Mouse (Mus musculus) C2C12 (cell line): Measurements from ENCODE around the gene Eml3. TPM values are rescaled to one million over a fixed set of nuclear protein-coding genes. Genes with fewer than 3 reads are reported as not detected.

Source experiments
- H3K27me3 ChIP-seq: one replicate; pipeline ENCODE4 v1.6.1; 2011; ENCODE audit not compliant: control insufficient read depth, insufficient read depth, insufficient read length
- H3K36me3 ChIP-seq: one replicate; pipeline ENCODE4 v1.6.1; 2011; ENCODE audit not compliant: control insufficient read depth, insufficient read depth
- H3K4me3 ChIP-seq: one replicate; pipeline ENCODE4 v1.5.1; 2011; ENCODE audit warnings: mild to moderate bottlenecking, control low read depth; ENCODE audit not compliant: poor library complexity, insufficient read depth, severe bottlenecking
- H3K79me2 ChIP-seq: one replicate; pipeline ENCODE4 v1.6.1; 2011; ENCODE audit not compliant: control insufficient read depth, insufficient read depth
- H3K79me3 ChIP-seq: one replicate; pipeline ENCODE4 v1.6.1; 2011; ENCODE audit warnings: low read depth, control low read depth
- H3ac ChIP-seq: one replicate; pipeline ENCODE3; 2011; ENCODE audit warnings: low read depth; ENCODE audit not compliant: control insufficient read depth, insufficient read length
- CEBPB ChIP-seq: IDR thresholded peaks from one replicate; pipeline ENCODE4 v1.6.1; 2011; ENCODE audit warnings: low read depth, mild to moderate bottlenecking, control low read depth, moderate library complexity
- CTCF ChIP-seq: IDR thresholded peaks from one replicate; pipeline ENCODE4 v1.5.1; 2011; ENCODE audit not compliant: control insufficient read depth, insufficient read depth, insufficient read length
- FOSL1 ChIP-seq: IDR thresholded peaks from one replicate; pipeline ENCODE4 v1.8.0; 2011; ENCODE audit warnings: mild to moderate bottlenecking, low read length; ENCODE audit not compliant: poor library complexity, insufficient read depth, severe bottlenecking
- MAX ChIP-seq: IDR thresholded peaks from one replicate; pipeline ENCODE4 v1.6.1; 2011; ENCODE audit warnings: mild to moderate bottlenecking, control low read depth
- MYOD1 ChIP-seq: IDR thresholded peaks from one replicate; pipeline ENCODE4 v1.6.1; 2011; ENCODE audit warnings: low read depth; ENCODE audit not compliant: control insufficient read depth, insufficient read length
- MYOG ChIP-seq: IDR thresholded peaks from one replicate; pipeline ENCODE4 v1.6.1; 2011; ENCODE audit not compliant: control insufficient read depth, insufficient read length; ENCODE audit errors: extremely low read depth
- USF1 ChIP-seq: IDR thresholded peaks from one replicate; pipeline ENCODE4 v1.6.1; 2011; ENCODE audit warnings: low read depth, mild to moderate bottlenecking, control low read depth, moderate library complexity
- long read RNA-seq, 2 experiments: library from polyadenylated mRNA; unstranded; transcript quantifications; one replicate each; pipeline ENCODE4 v2.0.0; 2019 to 2020
- polyA plus RNA-seq: library from polyadenylated mRNA; unstranded; fragments of >200 nt; fragmentation: generic; extraction: Trizol; gene quantifications from one replicate; pipeline ENCODE4 v1.2.1, GENCODE M21; 2012; ENCODE audit warnings: missing spikeins

Eml3 gene
- 28.7 TPM for polyA plus RNA-seq
- long read RNA-seq, experiment 1, partial matches to known transcripts, result 4 of 11 reads
- long read RNA-seq, experiment 1, other reads (novel, unspliced or antisense), result 5 of 11 reads
- long read RNA-seq, experiment 2, transcript Eml3-202 (22 exons, 2,978 nt), result minor isoform, 24 of 85 reads
- long read RNA-seq, experiment 2, transcript Eml3-201 (22 exons, 3,322 nt), result major isoform, 44 of 85 reads
- long read RNA-seq, experiment 2, partial matches to known transcripts, result 0 of 85 reads
- long read RNA-seq, experiment 2, other reads (novel, unspliced or antisense), result 17 of 85 reads

DNA sequence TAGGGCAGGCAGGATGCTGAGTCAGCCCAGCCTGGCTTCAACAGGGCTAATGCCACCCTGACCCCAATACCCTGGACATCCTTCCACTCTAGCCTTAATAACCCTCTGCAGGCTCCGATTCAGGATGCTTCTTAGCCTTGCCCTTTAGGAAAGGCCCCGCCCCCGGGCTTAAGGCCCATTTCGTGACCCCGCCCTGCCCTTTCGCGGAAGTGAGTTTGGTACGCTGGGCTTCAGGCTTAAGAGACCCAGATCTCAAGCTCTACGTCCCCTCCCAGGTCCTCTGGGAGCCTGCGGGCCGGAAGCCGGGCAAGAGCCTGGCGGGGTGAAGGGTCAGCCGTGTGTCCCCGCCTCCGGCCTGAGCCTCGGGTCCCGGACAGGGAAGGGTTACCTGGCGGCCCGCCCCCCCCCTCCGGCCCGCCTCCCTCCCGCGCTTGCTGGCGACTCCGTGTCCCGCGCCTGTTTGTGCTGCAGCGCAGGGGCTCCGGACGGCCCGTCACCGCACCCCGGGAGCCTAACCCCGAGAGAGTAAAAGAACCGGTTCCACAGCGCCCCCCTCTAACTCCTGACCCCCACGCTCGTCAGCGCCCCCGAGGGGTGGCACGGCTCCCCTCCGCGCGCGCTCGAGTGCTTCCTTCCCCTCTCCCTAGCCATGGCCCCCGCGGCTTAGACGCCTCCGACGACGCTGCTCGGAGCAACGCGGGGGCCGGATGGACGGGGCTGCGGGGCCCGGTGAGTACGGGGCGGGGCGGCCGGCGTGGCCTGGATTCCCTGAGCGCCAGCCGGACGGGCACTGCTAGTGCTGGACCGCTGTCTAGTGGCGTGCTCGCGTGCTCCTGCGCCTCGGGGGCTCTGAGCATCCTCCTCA is at the start of gene Eml3, which contains the start of gene Rom1:
TSS of gene Eml3 (plus strand) at position 329 of the 865 bp plus-strand sequence.
TSS of gene Rom1 (minus strand) at position 133 of the 865 bp plus-strand sequence.
- TF ChIP-seq CTCF, result peak; percentile 66
- TF ChIP-seq MAX, result no peak
- H3K4me3 ChIP-seq, result peak within 1 kb of the TSS; percentile 59
- no peaks in the 10 kb centered on the region for H3K27me3 ChIP-seq
- H3K36me3 ChIP-seq, result peaks cover 14% of the 10 kb centered on the region
- peaks cover 19% of the 10 kb centered on the region for H3K79me2 ChIP-seq
- peak within 1 kb of the TSS; percentile 73 for H3ac ChIP-seq
- H3K79me3 ChIP-seq, result peaks cover 10% of the 10 kb centered on the region

- H3K79me3 ChIP-seq, result no peaks in the 10 kb centered on the region
- peak within 1 kb of the TSS; percentile 88 for H3ac ChIP-seq
- H3K36me3 ChIP-seq, result peaks cover 17% of the 10 kb centered on the region
- H3K4me3 ChIP-seq, result peak within 1 kb of the TSS; percentile 57
- no peaks in the 10 kb centered on the region for H3K27me3 ChIP-seq
- TF ChIP-seq USF1 (peak; percentile 68), MYOG (no peak), FOSL1 (no peak), MAX (peak; percentile 96), MYOD1 (no peak), CEBPB (no peak), CTCF (no peak)
- no peaks in the 10 kb centered on the region for H3K79me2 ChIP-seq
These were observed 48.9 kb upstream of the Eml3 start, which contains the start of gene Uqcc3 for GRCm38 (mm10) chr19:8880311-8881033. TSS of gene Uqcc3 (minus strand) at chr19:8880923.

DNA sequence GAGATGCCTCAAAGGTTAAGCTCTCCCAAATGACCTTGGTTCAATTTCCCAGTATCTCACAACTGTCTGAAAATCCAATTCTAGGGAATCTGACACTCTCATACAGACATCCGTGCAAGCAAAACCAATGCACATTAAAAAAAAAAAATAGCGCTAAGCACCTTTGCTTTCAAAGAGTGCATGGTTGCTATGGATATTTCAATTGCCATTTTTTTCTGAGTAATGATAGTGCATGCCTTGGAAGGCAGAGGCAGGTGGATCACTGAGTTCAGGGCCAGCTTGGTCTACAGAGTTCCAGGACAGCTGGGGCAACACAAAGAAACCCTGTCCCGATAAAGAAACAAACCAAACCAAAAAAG is 48.3 kb upstream of the Eml3 start:
- no peaks in the 10 kb centered on the region for H3K27me3 ChIP-seq
- TF ChIP-seq CEBPB, result no peak
- no peak for TF ChIP-seq FOSL1
- TF ChIP-seq MYOD1, result no peak
- TF ChIP-seq MAX, result no peak
- TF ChIP-seq USF1, result no peak
- no peak for TF ChIP-seq MYOG
- no peaks in the 10 kb centered on the region for H3K79me2 ChIP-seq
- peaks cover 11% of the 10 kb centered on the region for H3K36me3 ChIP-seq
- no peaks in the 10 kb centered on the region for H3K79me3 ChIP-seq
- H3K4me3 ChIP-seq, result peak overlapping the region; percentile 57
- peak overlapping the region; percentile 26 for H3ac ChIP-seq

- TF ChIP-seq MYOG, result no peak
- no peak for TF ChIP-seq USF1
- TF ChIP-seq FOSL1, result no peak
- TF ChIP-seq MYOD1, result no peak
- no peak for TF ChIP-seq CTCF
- TF ChIP-seq CEBPB, result no peak
- no peak for TF ChIP-seq MAX
- H3K27me3 ChIP-seq, result no peaks in the 10 kb centered on the region
- no peak within 1 kb of the TSS for H3K4me3 ChIP-seq
- H3K36me3 ChIP-seq, result peaks cover 7% of the 10 kb centered on the region
- no peak within 1 kb of the TSS for H3ac ChIP-seq
- no peaks in the 10 kb centered on the region for H3K79me3 ChIP-seq
- H3K79me2 ChIP-seq, result peaks cover 15% of the 10 kb centered on the region
These were observed 45.7 kb upstream of the Eml3 start, which contains the start of the genes Lbhd1 and Gm49403 for GRCm38 (mm10) chr19:8883616-8884015. TSS of gene Lbhd1 (plus strand) at chr19:8883732. TSS of gene Gm49403 (plus strand) at chr19:8883930.

- Histone ChIP-seq H3K36me3 (peaks cover 28% of the 10 kb centered on the region), H3K79me3 (peaks cover 16% of the 10 kb centered on the region), H3K4me3 (peak overlapping the region; percentile 76), H3K27me3 (no peaks in the 10 kb centered on the region), H3K79me2 (peaks cover 43% of the 10 kb centered on the region), H3ac (peak overlapping the region; percentile 18)
- TF ChIP-seq CTCF, result no peak
- no peak for TF ChIP-seq MAX
- TF ChIP-seq FOSL1, result no peak
- no peak for TF ChIP-seq CEBPB
- TF ChIP-seq USF1, result no peak
- no peak for TF ChIP-seq MYOD1
- no peak for TF ChIP-seq MYOG
These were observed 42.3 kb upstream of the Eml3 start for GRCm38 (mm10) chr19:8886916-8887584.
